Comparison of ENCODE assay signal across 8 mouse cellular contexts in the genomic region with DNA sequence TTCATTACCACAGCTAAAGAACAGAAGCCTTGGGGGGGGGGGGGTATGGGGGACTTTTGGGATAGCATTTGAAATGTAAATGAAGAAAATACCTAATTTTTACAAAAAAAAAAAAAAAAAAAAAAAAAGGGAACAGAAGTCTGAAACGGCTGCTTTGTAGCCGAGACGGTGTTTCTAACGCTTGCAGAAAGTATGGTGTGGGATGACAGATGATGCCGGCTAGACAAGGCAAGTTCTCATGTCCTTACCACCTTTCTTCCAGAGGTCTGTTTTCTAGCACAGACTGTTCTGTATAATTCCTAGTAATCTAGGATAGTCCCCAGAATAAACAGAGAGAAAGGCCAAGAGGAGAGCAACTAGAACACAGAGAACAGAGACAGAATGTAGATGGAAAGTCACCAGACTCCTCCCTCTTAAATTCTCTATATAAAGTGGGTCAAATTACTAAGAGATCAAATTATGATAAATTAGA.
A peak's percentile ranks its signal among the peaks of the same experiment; 100 is the strongest.
DNase-seq lines count a peak whose midpoint lies in the region; ATAC-seq and TF ChIP-seq lines count a peak whose summit lies in the region.

No protein-coding gene starts in this region.

- WGBS in lung, adult 2 months: 17% methylated on average over 5 of the region's 5 CpGs
- 31% methylated on average over 5 of the region's 5 CpGs for WGBS in embryonic facial prominence, embryonic 12.5 days
- 14% methylated on average over 5 of the region's 5 CpGs for WGBS in hindbrain, embryonic 16.5 days
- 20% methylated on average over 5 of the region's 5 CpGs for WGBS in midbrain, postnatal 0 days

- TF ChIP-seq CTCF in lung, adult 2 months (IDR thresholded peaks at IDR 0.05; ENCODE audit: insufficient read depth, low read length): no peak
- no peak for TF ChIP-seq CTCF in midbrain, postnatal 0 days (IDR thresholded peaks at IDR 0.05)

- peaks cover 4% of the 10 kb centered on the region for H3K4me1 ChIP-seq in lung, adult 2 months (ENCODE audit: control insufficient read depth, insufficient read depth, low read length)
- H3K4me1 ChIP-seq in embryonic facial prominence, embryonic 12.5 days: peaks cover 12% of the 10 kb centered on the region
- peaks cover 5% of the 10 kb centered on the region; the same call in 1 of the 2 replicates for H3K4me1 ChIP-seq in hindbrain, embryonic 16.5 days (ENCODE audit: control insufficient read depth, insufficient read depth, low read depth, low read length)
- peaks cover 7% of the 10 kb centered on the region for H3K4me1 ChIP-seq in midbrain, postnatal 0 days (ENCODE audit: insufficient read depth, low read length)

- no peak overlapping the region for H3K4me2 ChIP-seq in embryonic facial prominence, embryonic 12.5 days (replicated peaks)
- H3K4me2 ChIP-seq in hindbrain, embryonic 16.5 days (ENCODE audit: low read length): peak overlapping the region; percentile 67; the same call in 1 of the 2 replicates
- H3K4me2 ChIP-seq in midbrain, postnatal 0 days (ENCODE audit: low read depth, low read length, poor library complexity, severe bottlenecking): peak overlapping the region; percentile 22; the same call in 1 of the 2 replicates

- no peak overlapping the region for H3K9ac ChIP-seq in embryonic facial prominence, embryonic 12.5 days
- H3K9ac ChIP-seq in hindbrain, embryonic 16.5 days (ENCODE audit: low read depth, low read length): no peak overlapping the region
- H3K9ac ChIP-seq in midbrain, postnatal 0 days (replicated peaks; ENCODE audit: low read length, poor library complexity, severe bottlenecking): no peak overlapping the region

- H3K27me3 ChIP-seq in embryonic facial prominence, embryonic 12.5 days: no peaks in the 10 kb centered on the region
- no peaks in the 10 kb centered on the region for H3K27me3 ChIP-seq in hindbrain, embryonic 16.5 days (replicated peaks; ENCODE audit: control insufficient read depth, insufficient read depth, low read length)
- H3K27me3 ChIP-seq in midbrain, postnatal 0 days (ENCODE audit: insufficient read depth, low read length): no peaks in the 10 kb centered on the region

- DNase-seq in lung, adult 2 months: no peak
- no peak for DNase-seq in lung, postnatal 14 days
- no peak for DNase-seq in midbrain, postnatal 0 days (ENCODE audit: low spot score)
- DNase-seq in urinary bladder, adult 18-20 months (ENCODE audit: low spot score in 2 of 2): no peak
- DNase-seq in right cerebral cortex, postnatal 10 days (ENCODE audit: low spot score in 2 of 2): no peak
- DNase-seq in ovary, postnatal 10 days (ENCODE audit: low spot score): no peak

- H3K4me3 ChIP-seq in lung, adult 2 months (replicated peaks; ENCODE audit: extremely low read depth, low read depth, low read length): peak overlapping the region; percentile 19
- no peak overlapping the region for H3K4me3 ChIP-seq in embryonic facial prominence, embryonic 12.5 days
- no peak overlapping the region for H3K4me3 ChIP-seq in hindbrain, embryonic 16.5 days (ENCODE audit: low read length)
- no peak overlapping the region for H3K4me3 ChIP-seq in midbrain, postnatal 0 days (ENCODE audit: low read depth, low read length)

- H3K36me3 ChIP-seq in embryonic facial prominence, embryonic 12.5 days: no peaks in the 10 kb centered on the region
- no peaks in the 10 kb centered on the region for H3K36me3 ChIP-seq in hindbrain, embryonic 16.5 days (ENCODE audit: control insufficient read depth, insufficient read depth, low read length)
- H3K36me3 ChIP-seq in midbrain, postnatal 0 days (ENCODE audit: insufficient read depth, low read length): no peaks in the 10 kb centered on the region

- H3K9me3 ChIP-seq in embryonic facial prominence, embryonic 12.5 days: no peaks in the 10 kb centered on the region
- H3K9me3 ChIP-seq in hindbrain, embryonic 16.5 days (ENCODE audit: control insufficient read depth, low read length): no peaks in the 10 kb centered on the region
- no peaks in the 10 kb centered on the region for H3K9me3 ChIP-seq in midbrain, postnatal 0 days (ENCODE audit: low read length)

- no peak for ATAC-seq in embryonic facial prominence, embryonic 12.5 days (ENCODE audit: insufficient number of reproducible peaks, insufficient read depth, low FRiP score, low TSS enrichment)
- no peak for ATAC-seq in hindbrain, embryonic 16.5 days
- no peak for ATAC-seq in midbrain, postnatal 0 days (ENCODE audit: low FRiP score)

- no peak for TF ChIP-seq POLR2A in lung, adult 2 months (IDR thresholded peaks at IDR 0.05; ENCODE audit: borderline replicate concordance, extremely low read depth, low read depth, low read length)

- H3K27ac ChIP-seq in embryonic facial prominence, embryonic 12.5 days: 0 out of 2 replicates have a peak overlapping the region, but pooled peaks have one; percentile 30
- peak overlapping the region; percentile 85; the same call in 1 of the 2 replicates for H3K27ac ChIP-seq in hindbrain, embryonic 16.5 days (ENCODE audit: low read depth, low read length)
- H3K27ac ChIP-seq in midbrain, postnatal 0 days (ENCODE audit: low read depth, low read length): peak overlapping the region; percentile 86

Comparison
In these comparisons a context has a peak if more than half of its experiments do, and no peak if none do; other contexts are left out.
1. H3K27ac ChIP-seq: peak in every context shown above with its lines; median percentile 86 in midbrain, postnatal 0 days; 85 in hindbrain, embryonic 16.5 days; 30 in embryonic facial prominence, embryonic 12.5 days.